Mouse (Mus musculus) hindbrain, embryonic 13.5 days (tissue): ENCODE data around the gene Pfn1. TPM values are rescaled to one million over a fixed set of nuclear protein-coding genes. Genes with fewer than 3 reads are reported as not detected.
A peak's percentile ranks its signal among the peaks of the same experiment; 100 is the strongest.

Experiments
- ATAC-seq: fragments of 200-750 bp; cut with Nextera tagmentation; 2 replicates; pipeline ENCODE4 v1.8.0; 2017; ENCODE audit warnings: moderate TSS enrichment; ENCODE audit not compliant: low FRiP score
- H3K27ac ChIP-seq: fragments of 300-500 bp; sonication (generic); 2 replicates; pipeline ENCODE4 v1.5.1; 2015; ENCODE audit warnings: inconsistent platforms, mild to moderate bottlenecking, moderate library complexity
- H3K27me3 ChIP-seq: fragments of 300-500 bp; sonication (generic); 2 replicates; pipeline ENCODE4 v1.6.1; 2015; ENCODE audit warnings: mild to moderate bottlenecking, inconsistent platforms
- H3K36me3 ChIP-seq: fragments of 300-500 bp; sonication (generic); 2 replicates; pipeline ENCODE4 v1.6.1; 2015; ENCODE audit warnings: mild to moderate bottlenecking, inconsistent platforms
- H3K4me1 ChIP-seq: fragments of 300-500 bp; sonication (generic); replicated peaks from 2 replicates; pipeline ENCODE4 v1.6.1; 2015; ENCODE audit warnings: inconsistent platforms
- H3K4me2 ChIP-seq: fragments of 300-500 bp; sonication (generic); 2 replicates; pipeline ENCODE4 v1.6.1; 2015; ENCODE audit warnings: inconsistent platforms, mild to moderate bottlenecking, moderate library complexity
- H3K4me3 ChIP-seq: fragments of 300-500 bp; sonication (generic); 2 replicates; pipeline ENCODE4 v1.5.1; 2015; ENCODE audit warnings: mild to moderate bottlenecking, inconsistent platforms
- H3K9ac ChIP-seq: fragments of 300-500 bp; sonication (generic); 2 replicates; pipeline ENCODE4 v1.6.1; 2015; ENCODE audit warnings: mild to moderate bottlenecking, inconsistent platforms
- H3K9me3 ChIP-seq: fragments of 300-500 bp; sonication (generic); 2 replicates; pipeline ENCODE4 v1.6.1; 2016; ENCODE audit warnings: inconsistent platforms
- WGBS: fragments of 180-500 bp; shearing (Covaris S2); methylation state at CpG from one replicate; pipeline ENCODE4 v1.1.7; 2015; 5-methylcytosine and 5-hydroxymethylcytosine counted together
- polyA plus RNA-seq: library from polyadenylated mRNA; unstranded; fragments of >200 nt; fragmentation: Nextera tagmentation; extraction: Ambion mirVana; gene quantifications from 2 replicates; pipeline ENCODE4 v1.2.1, GENCODE M21; 2015

The Pfn1 gene
- polyA plus RNA-seq, 1 experiment from 2014 or later: 865 TPM

- H3K27ac ChIP-seq: peak overlapping the region; percentile 98
- H3K4me1 ChIP-seq: peaks cover 39% of the 10 kb centered on the region
- H3K4me2 ChIP-seq: peak overlapping the region; percentile 91
- H3K9me3 ChIP-seq: no peaks in the 10 kb centered on the region
- WGBS: 35% methylated on average over 14 of the region's 14 CpGs
- ATAC-seq: no peak
- H3K27me3 ChIP-seq: no peaks in the 10 kb centered on the region
- peak overlapping the region; percentile 86 for H3K9ac ChIP-seq
- H3K36me3 ChIP-seq: peaks cover 44% of the 10 kb centered on the region
- H3K4me3 ChIP-seq: peak overlapping the region; percentile 66
Observed at GRCm38 (mm10) chr11:70670483-70670882, 16.0 kb upstream of the Pfn1 start.

DNA sequence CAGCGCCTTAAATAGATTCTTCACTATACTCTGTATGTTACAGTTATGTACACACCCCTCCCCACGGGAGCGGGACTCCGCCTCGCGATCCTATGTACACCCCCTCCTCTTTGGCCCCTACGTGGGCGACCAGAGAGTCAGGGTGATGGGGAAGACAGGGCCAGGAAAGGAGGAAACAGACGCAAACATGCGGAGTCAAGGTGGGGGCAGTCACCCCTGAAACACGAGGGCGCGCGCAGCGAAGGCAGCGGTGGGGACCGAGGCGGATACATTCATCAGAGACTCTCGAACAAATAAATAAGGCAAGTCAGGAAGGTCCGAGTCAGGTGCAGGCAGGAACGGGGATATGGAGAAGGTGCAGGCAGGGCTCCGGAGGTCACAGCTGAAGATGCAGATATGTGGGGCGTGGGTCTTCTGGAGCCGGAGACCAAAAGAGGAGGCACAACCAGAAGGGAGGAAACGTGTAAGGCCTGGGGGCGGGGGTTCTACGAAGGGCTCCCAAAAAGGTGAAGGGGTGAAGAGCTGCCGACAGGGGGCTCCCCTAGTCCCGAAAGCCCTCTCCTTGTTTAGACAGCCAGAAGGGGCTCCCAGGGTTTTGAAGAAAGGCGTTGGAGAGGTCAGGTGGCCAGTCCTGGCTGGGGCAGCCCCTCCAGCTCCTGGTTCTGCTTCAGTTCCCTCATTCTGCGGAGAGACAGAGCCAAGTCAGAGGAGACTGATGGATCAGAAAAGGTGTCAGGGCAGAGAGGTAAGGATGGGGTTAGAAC, 15.3 kb upstream of the Pfn1 start:
- no peaks in the 10 kb centered on the region for H3K27me3 ChIP-seq
- H3K27ac ChIP-seq: peak overlapping the region; percentile 98
- H3K4me1 ChIP-seq: peaks cover 39% of the 10 kb centered on the region
- H3K4me3 ChIP-seq: peak overlapping the region; percentile 66
- no peaks in the 10 kb centered on the region for H3K9me3 ChIP-seq
- peak; percentile 46 for ATAC-seq
- WGBS: 0% methylated on average over 31 of the region's 31 CpGs
- peak overlapping the region; percentile 86 for H3K9ac ChIP-seq
- H3K4me2 ChIP-seq: peak overlapping the region; percentile 91
- H3K36me3 ChIP-seq: peaks cover 45% of the 10 kb centered on the region

DNA sequence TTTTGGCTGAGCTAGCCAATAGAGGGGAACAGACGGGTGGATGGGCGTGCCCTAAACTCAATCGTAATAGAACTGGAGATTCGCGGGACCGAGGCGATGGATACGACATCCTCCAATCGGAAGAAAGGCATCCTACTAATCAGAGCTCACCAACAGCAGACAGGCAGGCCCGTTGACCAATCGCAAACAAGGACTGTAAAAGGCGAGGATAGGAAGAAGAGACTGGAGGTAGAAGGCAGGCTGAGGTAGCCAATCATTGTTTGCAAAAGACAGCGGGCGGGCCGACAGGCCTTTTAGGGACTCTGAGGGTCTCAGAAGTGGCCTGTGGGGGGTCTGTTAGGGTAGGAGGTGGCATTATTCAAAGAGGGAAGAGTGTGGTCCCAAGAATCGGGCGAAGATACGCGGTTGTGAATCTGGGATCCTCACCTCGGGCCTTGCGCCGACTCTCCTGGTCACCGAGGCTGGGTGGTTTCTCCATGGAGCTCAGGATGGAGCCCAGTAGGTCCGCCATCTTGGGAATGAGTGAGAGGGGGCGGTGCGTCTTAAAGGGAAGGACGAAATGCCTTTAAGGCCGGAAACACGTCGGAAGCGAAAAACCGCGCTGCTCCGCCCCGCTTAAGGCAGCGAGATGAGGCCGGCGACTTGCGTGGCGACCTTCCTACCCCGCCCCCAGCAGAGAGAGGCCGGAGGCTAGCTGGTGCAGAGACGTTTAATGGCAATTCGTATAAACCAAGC, 14.5 kb upstream of the Pfn1 start, which contains the start of gene Spag7:
TSS of gene Spag7 (minus strand) at position 646 of the 735 bp plus-strand sequence.
- ATAC-seq: peak; percentile 97
- Histone ChIP-seq H3K9me3 (no peaks in the 10 kb centered on the region), H3K27me3 (no peaks in the 10 kb centered on the region), H3K4me1 (peaks cover 39% of the 10 kb centered on the region), H3K27ac (peak within 1 kb of the TSS; percentile 98), H3K4me2 (peak within 1 kb of the TSS; percentile 91), H3K4me3 (peak within 1 kb of the TSS; percentile 66), H3K36me3 (peaks cover 46% of the 10 kb centered on the region), H3K9ac (peak within 1 kb of the TSS; percentile 86)
- under 1% methylated on average over 44 of the region's 44 CpGs for WGBS

DNA sequence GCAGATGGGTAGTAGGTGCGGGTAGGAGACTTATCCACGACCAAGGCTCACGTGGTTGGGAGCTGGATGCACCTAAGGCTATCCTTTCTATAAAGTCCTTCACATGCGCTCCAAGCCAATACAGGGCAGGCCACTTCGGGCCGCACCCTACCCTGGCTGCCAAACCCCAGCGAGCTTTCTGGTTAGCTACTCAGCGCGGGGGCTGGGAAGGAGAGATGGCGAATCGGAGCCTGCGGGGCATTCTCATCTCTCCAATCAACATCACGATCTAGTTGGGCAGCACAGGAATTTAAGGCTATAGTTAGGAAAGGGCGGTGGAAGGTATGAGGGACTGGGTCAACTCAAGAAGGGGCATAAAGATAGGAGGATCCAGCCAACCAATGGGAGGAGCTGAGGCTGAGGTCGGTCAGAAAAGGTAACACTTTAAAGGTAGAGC, 13.9 kb upstream of the Pfn1 start:
- Histone ChIP-seq H3K27me3 (no peaks in the 10 kb centered on the region), H3K4me3 (peak overlapping the region; percentile 66), H3K4me2 (peak overlapping the region; percentile 91), H3K36me3 (peaks cover 47% of the 10 kb centered on the region), H3K9ac (peak overlapping the region; percentile 80), H3K27ac (peak overlapping the region; percentile 92), H3K9me3 (no peaks in the 10 kb centered on the region), H3K4me1 (peaks cover 39% of the 10 kb centered on the region)
- under 1% methylated on average over 15 of the region's 15 CpGs for WGBS
- peak; percentile 44; the same call in 1 of the 2 replicates for ATAC-seq

DNA sequence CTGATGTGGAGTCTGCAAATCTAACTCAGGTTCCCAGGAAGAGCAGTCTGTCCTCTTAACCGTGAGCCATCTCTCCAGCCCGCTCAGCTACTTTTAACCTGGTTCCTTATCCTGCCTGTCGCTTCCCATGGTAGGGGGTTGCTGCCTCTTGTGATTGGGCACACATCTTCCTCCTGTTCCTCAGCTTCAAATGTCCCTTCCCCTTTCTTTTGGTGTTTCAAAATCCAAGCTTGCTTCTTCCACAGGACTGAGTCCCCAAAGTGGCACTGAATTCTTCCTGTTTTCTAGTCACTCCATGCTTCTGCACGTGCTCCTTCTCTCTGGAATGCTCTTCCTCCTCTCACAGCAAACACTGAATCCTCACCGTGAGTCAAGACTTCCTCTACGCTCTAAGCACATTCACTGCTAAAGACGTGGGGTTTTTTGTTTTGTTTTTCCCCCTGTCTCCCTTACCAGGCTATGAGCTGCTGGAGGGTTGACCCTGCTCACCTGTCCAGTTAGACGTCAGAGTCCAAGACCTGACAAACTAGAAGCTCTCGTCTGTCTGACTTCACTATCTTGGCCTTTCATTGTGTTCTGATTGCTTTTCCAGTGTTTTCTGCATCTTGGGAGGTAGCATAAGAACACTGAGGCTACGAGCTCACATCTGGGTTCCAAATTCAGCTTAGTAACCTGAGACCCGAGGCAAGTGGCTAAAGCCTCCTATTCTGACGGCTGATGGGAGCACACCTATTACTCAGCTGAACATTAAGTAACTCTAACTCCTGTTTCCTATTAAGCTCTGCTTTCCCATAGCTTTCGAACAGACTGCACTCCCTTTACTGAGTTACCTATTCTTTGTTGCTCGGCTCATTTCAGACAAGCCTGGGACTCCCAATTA, 13.1 kb upstream of the Pfn1 start:
- WGBS: 83% methylated on average over 14 of the region's 14 CpGs
- peaks cover 39% of the 10 kb centered on the region for H3K4me1 ChIP-seq
- H3K27me3 ChIP-seq: no peaks in the 10 kb centered on the region
- H3K9ac ChIP-seq: peak overlapping the region; percentile 80
- H3K27ac ChIP-seq: peak overlapping the region; percentile 92
- peaks cover 51% of the 10 kb centered on the region for H3K36me3 ChIP-seq
- no peak for ATAC-seq
- peak overlapping the region; percentile 91 for H3K4me2 ChIP-seq
- H3K9me3 ChIP-seq: no peaks in the 10 kb centered on the region
- H3K4me3 ChIP-seq: peak overlapping the region; percentile 66

- Histone ChIP-seq H3K36me3 (peaks cover 51% of the 10 kb centered on the region), H3K4me2 (no peak overlapping the region), H3K4me1 (peaks cover 38% of the 10 kb centered on the region), H3K9ac (no peak overlapping the region), H3K4me3 (no peak overlapping the region), H3K27me3 (no peaks in the 10 kb centered on the region), H3K9me3 (no peaks in the 10 kb centered on the region), H3K27ac (no peak overlapping the region)
- 94% methylated on average over 8 of the region's 8 CpGs for WGBS
- no peak for ATAC-seq
Observed at GRCm38 (mm10) chr11:70666687-70667086, 12.2 kb upstream of the Pfn1 start.

DNA sequence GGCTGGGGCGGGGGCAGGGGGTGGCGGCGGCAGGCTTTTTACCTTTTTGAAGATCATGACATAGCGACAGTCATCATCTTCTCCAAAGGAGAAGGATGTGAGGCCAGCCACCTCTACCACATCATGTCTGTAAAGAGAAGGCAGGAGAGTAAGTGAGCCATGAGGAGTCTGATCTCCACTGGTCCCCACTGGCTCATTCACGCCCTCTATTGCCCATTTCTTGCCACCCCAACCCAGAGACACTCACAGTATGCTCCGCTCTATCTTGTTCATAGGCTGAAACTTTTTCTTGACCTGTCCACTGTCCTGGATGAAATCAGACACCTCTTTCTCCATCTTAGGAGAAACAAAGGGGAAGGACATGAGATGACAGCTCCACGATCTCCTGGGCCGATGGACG, 10.3 kb upstream of the Pfn1 start:
- H3K27ac ChIP-seq: no peak overlapping the region
- peaks cover 19% of the 10 kb centered on the region for H3K4me1 ChIP-seq
- H3K27me3 ChIP-seq: no peaks in the 10 kb centered on the region
- H3K36me3 ChIP-seq: peaks cover 58% of the 10 kb centered on the region
- no peak overlapping the region for H3K4me3 ChIP-seq
- H3K9ac ChIP-seq: no peak overlapping the region
- no peak for ATAC-seq
- no peak overlapping the region for H3K4me2 ChIP-seq
- WGBS: 94% methylated on average over 9 of the region's 9 CpGs
- H3K9me3 ChIP-seq: no peaks in the 10 kb centered on the region

DNA sequence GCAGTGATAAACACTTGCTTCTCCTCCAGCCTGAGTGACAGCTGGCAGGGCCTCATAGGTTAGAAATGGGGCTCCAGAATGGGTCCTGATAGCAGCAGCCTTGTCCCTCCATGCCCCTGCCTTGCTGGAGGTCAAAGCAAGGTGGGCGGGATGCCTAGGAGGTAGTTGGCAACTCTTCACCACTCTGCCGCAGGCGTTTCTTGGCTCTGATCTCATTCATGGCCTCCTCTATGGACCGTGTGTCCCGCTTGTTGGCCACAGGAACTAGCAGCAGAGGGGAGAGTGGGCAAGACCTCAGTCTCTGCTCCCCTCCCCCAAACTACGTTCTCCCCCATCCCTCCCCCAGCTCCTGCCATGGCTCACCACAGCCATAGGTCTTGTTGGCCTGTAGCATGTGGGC, 9.5 kb upstream of the Pfn1 start:
- Histone ChIP-seq H3K9me3 (no peaks in the 10 kb centered on the region), H3K4me2 (no peak overlapping the region), H3K4me3 (no peak overlapping the region), H3K4me1 (peaks cover 19% of the 10 kb centered on the region), H3K36me3 (peaks cover 63% of the 10 kb centered on the region), H3K9ac (no peak overlapping the region), H3K27ac (no peak overlapping the region), H3K27me3 (no peaks in the 10 kb centered on the region)
- 93% methylated on average over 6 of the region's 6 CpGs for WGBS
- ATAC-seq: no peak

GRCm38 (mm10) chr11:70663101-70663500, 8.7 kb upstream of the Pfn1 start:
- H3K27ac ChIP-seq: no peak overlapping the region
- H3K4me1 ChIP-seq: peaks cover 16% of the 10 kb centered on the region
- H3K9me3 ChIP-seq: no peaks in the 10 kb centered on the region
- no peak overlapping the region for H3K4me2 ChIP-seq
- no peak overlapping the region for H3K9ac ChIP-seq
- H3K27me3 ChIP-seq: no peaks in the 10 kb centered on the region
- no peak for ATAC-seq
- 97% methylated on average over 8 of the region's 8 CpGs for WGBS
- H3K36me3 ChIP-seq: peaks cover 63% of the 10 kb centered on the region
- no peak overlapping the region for H3K4me3 ChIP-seq

GRCm38 (mm10) chr11:70660571-70660970, 6.1 kb upstream of the Pfn1 start:
- no peaks in the 10 kb centered on the region for H3K9me3 ChIP-seq
- ATAC-seq: no peak
- H3K27me3 ChIP-seq: 0 out of 2 replicates have a peak, but pooled peaks cover 4% of the 10 kb centered on the region
- peaks cover 15% of the 10 kb centered on the region for H3K4me1 ChIP-seq
- WGBS: 88% methylated on average over 8 of the region's 8 CpGs
- no peak overlapping the region for H3K9ac ChIP-seq
- no peak overlapping the region for H3K27ac ChIP-seq
- no peak overlapping the region for H3K4me3 ChIP-seq
- H3K36me3 ChIP-seq: peaks cover 56% of the 10 kb centered on the region
- no peak overlapping the region for H3K4me2 ChIP-seq

DNA sequence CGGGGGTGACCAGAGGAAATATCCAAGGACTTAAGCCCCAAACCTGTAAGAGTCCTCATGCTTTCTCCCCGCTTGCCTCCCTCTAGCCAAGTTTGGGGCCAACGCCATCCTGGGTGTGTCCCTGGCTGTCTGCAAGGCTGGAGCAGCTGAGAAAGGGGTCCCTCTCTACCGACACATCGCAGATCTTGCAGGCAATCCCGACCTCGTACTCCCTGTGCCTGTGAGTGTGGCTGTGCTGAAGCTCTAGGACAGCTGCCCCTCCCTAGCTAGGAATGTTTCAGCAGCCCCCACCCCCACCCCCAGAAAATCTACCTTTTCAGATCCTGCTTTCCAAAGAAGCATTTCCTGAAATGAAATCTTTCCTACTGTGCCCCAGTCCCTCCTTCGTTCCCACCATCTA, 4.5 kb upstream of the Pfn1 start:
- Histone ChIP-seq H3K27me3 (0 out of 2 replicates have a peak, but pooled peaks cover 4% of the 10 kb centered on the region), H3K27ac (no peak overlapping the region), H3K9ac (no peak overlapping the region), H3K4me2 (no peak overlapping the region), H3K4me3 (no peak overlapping the region), H3K9me3 (no peaks in the 10 kb centered on the region), H3K4me1 (peaks cover 21% of the 10 kb centered on the region), H3K36me3 (peaks cover 40% of the 10 kb centered on the region)
- 78% methylated on average over 8 of the region's 8 CpGs for WGBS
- no peak for ATAC-seq

GRCm38 (mm10) chr11:70658521-70658920, 4.1 kb upstream of the Pfn1 start:
- Histone ChIP-seq H3K27ac (no peak overlapping the region), H3K9ac (no peak overlapping the region), H3K4me1 (peaks cover 21% of the 10 kb centered on the region), H3K27me3 (0 out of 2 replicates have a peak, but pooled peaks cover 4% of the 10 kb centered on the region), H3K4me3 (no peak overlapping the region), H3K4me2 (no peak overlapping the region), H3K36me3 (peaks cover 36% of the 10 kb centered on the region), H3K9me3 (no peaks in the 10 kb centered on the region)
- ATAC-seq: no peak
- 89% methylated on average over 5 of the region's 5 CpGs for WGBS
